Mouse (Mus musculus): ENCODE data around the gene Cnbd2. TPM values are rescaled to one million over a fixed set of nuclear protein-coding genes. Genes with fewer than 3 reads are reported as not detected.
A peak's percentile ranks its signal among the peaks of the same experiment; 100 is the strongest.

Cnbd2 gene
- polyA plus RNA-seq, 1 experiment: 0.23 TPM

DNA sequence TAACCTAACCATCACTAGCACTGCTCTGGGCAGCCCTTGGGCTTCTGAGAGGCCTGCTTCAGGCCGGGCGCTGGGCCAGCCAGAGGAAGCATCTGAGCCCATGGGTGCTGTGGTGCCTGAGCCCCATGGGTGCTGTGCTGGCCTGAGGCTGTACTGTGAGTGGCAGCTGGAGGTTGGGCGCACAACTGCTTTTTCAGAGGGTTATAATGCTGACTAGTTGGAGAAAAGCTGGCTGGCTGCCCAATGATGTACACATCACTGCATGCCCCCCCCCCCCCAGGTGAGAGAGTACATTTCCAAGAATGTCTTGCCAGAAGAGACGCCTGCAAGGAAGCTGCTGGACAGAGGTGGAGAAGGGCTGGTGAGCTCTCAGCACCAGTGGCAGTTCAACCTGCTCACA is 7.7 kb upstream of the Cnbd2 start:
- no peak for TF ChIP-seq GATA1 (IDR thresholded peaks at IDR 0.05; ENCODE audit: low read length)

DNA sequence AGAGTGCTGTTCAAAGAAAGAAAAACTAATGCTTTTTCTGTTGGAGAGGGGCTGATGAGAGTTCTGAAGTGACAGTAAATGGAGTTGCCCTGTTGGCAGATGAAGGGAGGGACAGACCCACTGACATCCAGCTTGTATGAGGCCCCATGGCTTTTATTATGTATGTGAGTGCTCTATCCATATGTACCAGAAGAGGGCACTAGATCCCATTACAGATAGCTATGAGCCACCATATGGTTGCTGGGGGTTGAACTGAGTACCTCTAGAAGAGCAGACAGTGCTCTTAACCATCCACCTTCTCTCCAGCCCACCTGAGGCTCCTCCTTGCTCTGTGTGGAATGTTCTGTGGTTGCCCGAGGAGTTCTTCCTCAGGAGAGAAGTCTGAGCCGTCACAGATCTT is 6.3 kb upstream of the Cnbd2 start:
- no peak for TF ChIP-seq GATA1 (IDR thresholded peaks at IDR 0.05; ENCODE audit: low read length)

DNA sequence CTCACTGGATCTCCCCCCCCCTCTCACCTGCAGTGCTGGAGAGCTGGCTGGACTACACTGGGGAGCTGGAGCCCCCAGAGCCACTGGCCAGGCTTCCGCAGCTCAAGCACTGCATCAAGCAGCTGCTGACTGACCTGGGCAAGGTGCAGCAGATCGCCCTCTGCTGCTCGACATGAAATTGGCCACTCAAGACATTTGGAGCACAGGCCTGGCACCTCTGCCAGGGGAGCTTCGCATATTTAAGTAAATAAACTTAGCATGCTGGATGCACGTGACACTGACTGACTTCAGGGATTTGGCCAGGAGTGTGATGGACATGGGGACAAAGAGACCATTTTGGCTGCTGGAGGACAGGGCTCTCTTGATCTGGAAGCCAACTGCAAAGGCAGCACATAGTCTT is 4.8 kb upstream of the Cnbd2 start:
- no peak for TF ChIP-seq GATA1 (IDR thresholded peaks at IDR 0.05; ENCODE audit: low read length)

DNA sequence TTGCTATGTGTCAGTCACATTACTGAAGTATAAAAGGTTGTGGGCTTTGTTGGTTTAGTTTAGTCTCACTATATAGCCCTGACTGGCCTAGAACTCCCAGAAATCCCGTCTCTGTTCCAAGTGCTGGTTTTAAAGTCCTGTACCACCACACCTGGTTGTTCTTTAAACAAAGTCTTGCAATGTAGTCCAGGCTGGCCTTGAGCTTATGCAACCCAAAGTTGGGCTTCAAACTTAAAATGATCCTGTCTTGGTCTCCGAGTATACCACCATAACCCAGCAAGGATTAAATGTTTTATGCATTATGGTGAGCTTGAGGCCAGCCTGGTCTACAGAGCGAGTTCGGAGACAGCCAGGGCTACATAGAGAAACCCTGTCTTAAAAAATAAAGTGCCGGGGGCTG is 2.2 kb upstream of the Cnbd2 start:
- no peak for TF ChIP-seq GATA1 (IDR thresholded peaks at IDR 0.05; ENCODE audit: low read length)

DNA sequence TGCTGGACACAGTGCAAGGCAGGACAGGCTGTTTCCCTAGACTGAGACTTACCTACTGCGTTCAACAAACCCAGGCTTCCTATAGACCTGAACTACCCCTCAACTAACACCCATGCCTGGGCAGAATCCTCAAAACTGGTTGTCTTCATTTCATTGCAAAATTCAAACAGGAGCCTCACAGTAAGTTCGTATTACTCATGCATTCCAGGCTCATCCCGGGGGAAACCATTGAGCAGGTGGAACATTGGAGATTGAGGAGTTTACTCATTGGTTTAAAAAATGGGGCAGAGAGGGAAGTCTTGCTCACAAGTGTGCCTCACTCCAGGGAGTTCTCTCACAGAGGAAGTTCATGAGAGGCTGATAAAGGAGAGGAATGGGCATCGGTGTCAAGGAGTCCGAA is 1.6 kb upstream of the Cnbd2 start:
- TF ChIP-seq GATA1 (IDR thresholded peaks at IDR 0.05; ENCODE audit: low read length): no peak

DNA sequence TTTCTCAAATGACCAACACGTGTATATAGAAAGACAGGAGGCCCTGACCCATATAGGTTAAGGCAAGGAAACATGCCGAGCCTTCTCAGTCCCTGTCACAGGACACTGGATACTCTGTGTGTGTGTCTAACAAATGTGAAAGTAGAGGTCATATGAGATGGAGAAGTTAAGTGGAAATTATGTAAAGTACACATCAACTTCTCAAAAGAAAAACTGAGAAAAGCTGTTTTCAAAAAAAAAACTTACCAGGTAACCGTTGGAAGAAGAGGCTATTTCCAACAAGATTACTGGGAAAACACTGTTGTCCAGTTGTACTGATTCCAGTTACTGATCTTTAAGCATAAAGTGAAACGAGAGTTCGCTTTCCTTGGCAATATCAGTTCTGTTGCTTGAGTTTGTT is 1.2 kb upstream of the Cnbd2 start:
- no peak for TF ChIP-seq GATA1 (IDR thresholded peaks at IDR 0.05; ENCODE audit: low read length)

DNA sequence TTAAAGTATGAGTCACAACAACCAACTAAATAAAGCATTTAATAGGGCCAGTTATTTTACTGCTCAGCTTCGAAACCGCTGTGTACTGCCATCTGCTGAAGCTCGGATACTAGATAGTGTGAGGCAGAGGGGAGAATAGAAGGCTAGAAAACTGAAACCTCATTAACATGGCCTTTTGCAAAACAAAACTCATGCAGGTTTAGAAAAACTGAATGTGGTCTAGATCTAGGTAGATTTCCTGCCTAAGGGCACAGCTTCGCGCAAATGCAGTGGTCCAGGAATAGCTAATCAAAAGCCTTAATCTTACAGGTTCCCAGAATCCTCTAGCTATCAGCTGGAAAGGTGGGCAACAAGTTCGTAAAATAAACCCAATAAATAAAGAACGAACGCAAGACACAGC is 658 bp upstream of the Cnbd2 start:
- TF ChIP-seq GATA1 (IDR thresholded peaks at IDR 0.05; ENCODE audit: low read length): no peak

DNA sequence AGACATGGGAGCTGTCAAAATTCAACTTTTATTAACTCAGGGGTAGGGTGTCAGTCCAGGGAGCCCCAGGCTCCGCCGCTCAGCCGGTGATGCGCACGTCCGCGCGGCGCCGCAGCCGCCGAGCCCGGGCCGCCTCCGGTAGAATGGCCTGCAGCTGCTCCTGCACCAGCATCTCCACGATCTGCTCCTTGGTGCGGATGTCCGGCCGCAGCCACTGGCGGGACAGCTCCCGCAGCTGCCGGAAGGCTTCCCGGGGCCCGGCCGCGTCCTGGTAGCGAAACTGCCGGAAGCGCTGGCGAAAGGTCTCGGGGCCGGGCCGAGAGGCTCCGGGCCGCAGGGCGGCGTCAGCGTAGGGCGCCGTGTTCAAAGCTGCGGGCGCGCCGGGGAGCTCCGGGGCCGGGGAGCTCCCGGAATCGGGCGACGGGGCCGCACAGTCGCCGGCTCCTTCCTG is 233 bp upstream of the Cnbd2 start:
- TF ChIP-seq GATA1 (IDR thresholded peaks at IDR 0.05; ENCODE audit: low read length): no peak

DNA sequence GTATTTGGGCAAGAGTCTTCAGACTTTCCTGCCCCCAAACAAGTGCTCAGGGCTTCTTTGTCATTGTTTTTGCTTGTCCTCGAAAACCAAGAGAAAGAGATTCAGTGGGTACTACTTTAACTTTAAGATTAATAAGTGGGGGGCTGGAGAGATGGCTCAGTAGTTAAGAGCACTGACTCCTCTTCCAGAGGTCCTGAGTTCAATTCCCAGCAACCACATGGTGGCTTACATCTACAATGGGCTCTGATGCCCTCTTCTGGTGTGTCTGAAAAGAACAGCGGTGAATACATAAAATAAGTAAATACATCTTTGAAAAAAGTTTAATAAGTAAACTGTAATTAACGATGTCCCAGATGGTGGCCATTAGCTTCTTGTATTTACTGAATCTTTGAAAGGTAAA is 1.1 kb downstream of the Cnbd2 start:
- no peak for TF ChIP-seq GATA1 (IDR thresholded peaks at IDR 0.05; ENCODE audit: low read length)

DNA sequence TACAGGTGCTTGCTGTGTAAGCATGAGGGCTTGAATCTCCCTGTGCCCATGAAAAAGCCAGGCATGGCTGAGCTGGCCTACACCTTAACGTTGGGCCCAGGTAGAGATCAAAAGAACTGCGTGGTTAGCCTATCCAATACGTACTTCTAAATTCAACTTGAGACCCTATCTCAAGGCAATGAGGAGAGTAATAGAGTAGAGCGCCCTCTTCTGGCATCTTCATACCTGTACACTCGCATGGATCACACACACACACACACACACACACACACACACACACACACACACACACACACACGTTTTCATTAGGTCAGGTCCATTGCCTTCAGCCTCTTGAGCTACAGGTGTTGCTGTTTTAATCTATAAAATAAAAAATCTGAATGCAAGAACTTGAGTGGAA is 2.7 kb downstream of the Cnbd2 start:
- no peak for TF ChIP-seq GATA1 (IDR thresholded peaks at IDR 0.05; ENCODE audit: low read length)

DNA sequence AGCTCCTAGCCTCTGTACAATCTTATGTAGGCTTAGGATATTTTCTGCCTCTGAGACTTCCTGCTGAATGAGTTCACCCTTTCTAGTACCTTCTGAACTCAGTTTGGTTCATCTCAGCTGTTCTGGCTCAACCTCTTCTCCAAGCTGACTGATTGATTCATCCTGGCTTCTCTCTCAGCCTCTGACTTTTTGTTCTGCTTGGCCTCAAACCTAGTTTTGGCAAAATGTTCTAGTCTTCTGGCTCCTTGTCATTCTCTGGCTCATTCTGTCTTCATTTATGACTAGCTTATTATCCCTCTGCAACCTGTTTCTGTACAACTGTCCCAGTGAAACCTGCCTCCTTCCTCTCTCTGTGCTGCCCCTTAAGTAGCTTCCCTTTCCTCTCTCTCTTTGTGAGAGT is 6.4 kb downstream of the Cnbd2 start:
- TF ChIP-seq GATA1 (IDR thresholded peaks at IDR 0.05; ENCODE audit: low read length): no peak

DNA sequence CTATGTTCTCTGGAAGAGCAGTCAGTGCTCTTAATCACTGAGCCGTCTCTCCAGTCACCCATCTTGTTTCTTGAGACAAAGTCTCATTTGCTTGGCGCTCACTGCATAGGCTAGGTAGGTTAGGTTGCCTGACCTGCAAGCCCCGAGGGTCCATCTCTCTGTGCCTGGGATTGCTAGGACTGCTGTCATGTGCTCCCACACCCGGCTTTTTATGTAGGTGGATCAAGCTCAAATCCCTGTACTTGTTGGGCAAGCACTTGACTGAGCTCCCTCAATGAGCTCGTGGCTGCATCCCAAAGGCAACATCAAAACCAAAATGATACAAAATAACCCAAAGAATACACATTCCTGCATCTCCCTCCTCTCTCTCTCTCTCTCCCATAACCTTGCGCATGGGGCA is 9.4 kb downstream of the Cnbd2 start:
- no peak for TF ChIP-seq GATA1 (IDR thresholded peaks at IDR 0.05; ENCODE audit: low read length)

DNA sequence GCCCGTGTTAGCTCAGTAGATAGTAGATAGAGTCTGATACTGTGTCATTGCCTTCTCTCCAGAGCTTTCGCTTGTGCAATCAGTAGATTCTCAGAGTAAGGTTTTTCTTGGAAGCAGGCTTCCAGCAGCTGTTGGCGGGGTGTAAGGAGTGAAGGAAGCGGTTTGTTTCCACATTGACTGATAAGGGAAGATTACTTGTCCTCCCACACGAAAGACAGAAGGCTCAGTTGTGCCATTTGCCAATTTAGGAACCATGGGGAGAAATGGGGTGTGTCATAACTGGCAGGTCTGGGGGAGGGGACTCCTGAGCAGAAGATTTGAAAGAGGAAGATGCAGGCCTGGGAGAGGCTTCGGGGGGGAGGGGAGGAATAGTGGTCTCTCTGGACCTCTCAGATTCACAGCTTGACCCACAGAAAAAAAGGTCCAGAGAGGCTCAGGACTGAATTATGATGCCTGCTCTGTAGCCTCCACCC is 12.1 kb downstream of the Cnbd2 start:
- TF ChIP-seq GATA1 (IDR thresholded peaks at IDR 0.05; ENCODE audit: low read length): peak; percentile 93

DNA sequence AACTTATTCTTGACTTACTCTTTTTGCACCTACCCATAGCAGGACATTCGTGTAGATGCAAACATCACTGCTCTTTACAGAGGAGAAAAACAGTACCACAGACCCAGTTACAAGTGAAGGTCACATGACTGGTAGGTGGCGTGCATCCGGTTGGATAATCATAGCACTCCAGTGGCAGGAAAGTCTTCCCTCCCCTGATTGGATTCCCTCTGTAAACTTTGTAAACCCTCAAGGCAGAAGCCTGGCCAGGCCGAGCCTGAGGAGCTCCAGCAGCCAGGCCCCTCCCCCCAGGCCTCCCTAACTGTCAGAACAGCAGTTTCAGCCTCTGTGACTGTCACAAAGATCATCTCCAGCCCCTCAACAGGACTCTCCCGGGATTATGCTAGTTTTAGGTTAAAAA is 12.6 kb downstream of the Cnbd2 start:
- no peak for TF ChIP-seq GATA1 (IDR thresholded peaks at IDR 0.05; ENCODE audit: low read length)

DNA sequence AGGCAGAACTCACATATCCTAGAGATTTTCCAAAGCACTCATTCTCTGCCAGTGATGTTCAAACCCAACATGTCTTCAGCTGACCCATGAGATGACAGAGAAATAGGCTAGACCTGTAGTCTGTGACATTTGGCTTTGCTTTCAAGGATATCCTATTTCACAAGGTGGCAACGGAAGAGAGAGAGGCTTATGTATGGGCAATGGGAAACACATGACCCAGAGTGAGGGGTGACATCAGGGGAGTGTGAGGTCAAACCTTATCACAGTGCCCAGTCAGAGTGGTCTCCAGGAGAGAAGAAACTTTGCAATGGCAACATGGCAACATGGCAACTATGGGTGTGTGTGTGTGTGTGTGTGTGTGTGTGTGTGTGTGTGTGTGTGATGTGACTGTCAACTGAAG is 18.6 kb downstream of the Cnbd2 start:
- no peak for TF ChIP-seq GATA1 (IDR thresholded peaks at IDR 0.05; ENCODE audit: low read length)

DNA sequence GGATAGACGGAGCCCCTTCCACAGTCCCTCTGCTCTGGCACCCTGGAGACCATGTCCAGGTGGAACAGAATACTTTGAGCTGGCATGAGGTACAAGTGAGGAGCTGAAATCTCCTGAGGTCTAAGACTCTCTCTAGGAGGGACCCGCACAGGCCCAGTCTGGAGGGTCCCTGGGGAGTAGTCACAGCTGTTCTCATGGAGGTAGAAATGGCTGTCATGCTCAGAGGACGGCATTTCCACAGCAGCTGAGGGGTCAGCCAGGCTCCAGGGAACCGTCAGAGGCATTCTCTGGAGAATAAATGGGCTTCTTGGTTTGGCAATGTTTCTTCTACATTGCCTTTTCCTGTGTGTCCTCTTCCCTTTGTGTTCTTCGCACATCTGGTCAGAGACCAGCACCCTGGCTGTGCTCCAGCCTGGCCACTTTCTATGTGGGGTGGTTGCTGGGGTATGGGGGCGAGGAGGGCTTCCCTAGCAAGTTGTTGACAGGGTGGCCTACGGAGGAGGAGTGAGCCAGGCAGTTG is 19.4 kb downstream of the Cnbd2 start:
- TF ChIP-seq GATA1 (IDR thresholded peaks at IDR 0.05; ENCODE audit: low read length): no peak

DNA sequence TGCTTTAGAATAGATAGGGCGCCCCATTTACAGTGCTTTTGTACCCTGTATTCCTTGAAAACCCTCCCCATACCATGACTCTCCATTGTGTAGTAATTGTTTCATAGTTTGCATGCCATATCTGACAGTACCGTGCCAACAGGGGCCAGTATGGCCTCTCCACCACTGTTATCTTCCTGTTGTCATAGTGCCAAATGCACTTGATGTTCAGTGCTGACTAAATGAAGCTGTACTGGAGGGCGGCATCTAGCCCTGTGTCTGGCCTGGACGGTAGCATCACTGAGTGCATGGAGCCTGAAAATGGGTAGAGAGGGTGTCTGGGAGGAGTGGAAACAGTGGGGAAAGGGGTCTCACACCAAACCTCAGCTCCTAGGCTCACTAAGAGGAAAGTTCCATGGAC is 28.0 kb downstream of the Cnbd2 start:
- no peak for TF ChIP-seq GATA1 (IDR thresholded peaks at IDR 0.05; ENCODE audit: low read length)
